Mouse (Mus musculus): ENCODE data around the gene Lrrc8b.

GRCm38 (mm10) chr5:105445686-105446085 lies 30.1 kb downstream of the Lrrc8b start:
- TF ChIP-seq CTCF (IDR thresholded peaks at IDR 0.05 in 2 of 3, conservative IDR thresholded peaks at IDR 0.05 in 1 of 3; ENCODE audit: control insufficient read depth in 1 of 3, insufficient read depth in 1 of 3, low read depth in 2 of 3, low read length in 3 of 3, poor library complexity in 1 of 3, severe bottlenecking in 1 of 3) (no peak), POLR2A (IDR thresholded peaks at IDR 0.05; ENCODE audit: control insufficient read depth in 1 of 2, insufficient read depth in 1 of 2, low read depth in 1 of 2, low read length in 2 of 2, poor library complexity in 1 of 2) (no peak), JUND (IDR thresholded peaks at IDR 0.05; ENCODE audit: low read depth, low read length) (no peak), RAD21 (IDR thresholded peaks at IDR 0.05; ENCODE audit: low read depth, low read length) (no peak), SMC3 (IDR thresholded peaks at IDR 0.05; ENCODE audit: low read depth, low read length) (no peak), KAT2A (conservative IDR thresholded peaks at IDR 0.05; ENCODE audit: low read depth, low read length) (no peak), TAL1 (IDR thresholded peaks at IDR 0.05; ENCODE audit: low read length) (no peak), MAZ (IDR thresholded peaks at IDR 0.05; ENCODE audit: low read depth, low read length) (no peak), USF1 (IDR thresholded peaks at IDR 0.05; ENCODE audit: low read depth, low read length) (no peak), RCOR1 (IDR thresholded peaks at IDR 0.05; ENCODE audit: low read depth, low read length) (peak; percentile 51; the same call in 1 of the 2 replicates), E2F4 (IDR thresholded peaks at IDR 0.05; ENCODE audit: borderline replicate concordance, low read depth, low read length) (no peak)
